Mouse (Mus musculus) ES-Bruce4 (cell line): ENCODE data around the gene Mepe. TPM values are rescaled to one million over a fixed set of nuclear protein-coding genes. Genes with fewer than 3 reads are reported as not detected.

Experiments used
- H3K27ac ChIP-seq: 2 replicates; pipeline ENCODE4 v1.5.1; 2012; ENCODE audit warnings: low read length, inconsistent platforms; ENCODE audit not compliant: insufficient read depth
- H3K27me3 ChIP-seq: 2 replicates; pipeline ENCODE4 v1.6.1; 2012; ENCODE audit warnings: mild to moderate bottlenecking, low read length, inconsistent platforms; ENCODE audit not compliant: control insufficient read depth, poor library complexity, insufficient read depth, severe bottlenecking
- H3K36me3 ChIP-seq: 2 replicates; pipeline ENCODE4 v1.6.1; 2012; ENCODE audit warnings: inconsistent platforms, mild to moderate bottlenecking, low read length, moderate library complexity; ENCODE audit not compliant: control insufficient read depth, poor library complexity, insufficient read depth, severe bottlenecking
- H3K4me1 ChIP-seq: one replicate; pipeline ENCODE4 v1.8.1; 2011; ENCODE audit warnings: low read length; ENCODE audit not compliant: control insufficient read depth, insufficient read depth
- H3K4me3 ChIP-seq: 2 replicates; pipeline ENCODE4 v1.5.1; 2011; ENCODE audit warnings: low read depth, mild to moderate bottlenecking, low read length
- H3K9ac ChIP-seq: 2 replicates; pipeline ENCODE4 v1.6.1; 2012; ENCODE audit warnings: low read depth, mild to moderate bottlenecking, inconsistent platforms; ENCODE audit not compliant: poor library complexity, severe bottlenecking
- H3K9me3 ChIP-seq: replicated peaks from 2 replicates; pipeline ENCODE4 v1.6.1; 2012; ENCODE audit warnings: mild to moderate bottlenecking, low read length, inconsistent platforms; ENCODE audit not compliant: control insufficient read depth, poor library complexity, insufficient read depth, severe bottlenecking
- CTCF ChIP-seq: IDR thresholded peaks from one replicate; pipeline ENCODE4 v1.8.1; 2011; ENCODE audit warnings: low read depth, low read length
- EP300 ChIP-seq: IDR thresholded peaks from 2 replicates; pipeline ENCODE4 v1.6.1; 2011; ENCODE audit warnings: low read depth, low read length; ENCODE audit not compliant: insufficient read depth
- POLR2A ChIP-seq: IDR thresholded peaks from one replicate; pipeline ENCODE4 v1.8.1; 2011; ENCODE audit warnings: low read length; ENCODE audit not compliant: insufficient read depth
- polyA plus RNA-seq: library from polyadenylated mRNA; stranded (reverse); fragments of >200 nt; gene quantifications from 2 replicates; pipeline ENCODE4 v1.2.4, GENCODE M21; 2011; ENCODE audit warnings: low read depth; ENCODE audit not compliant: missing spikeins, insufficient read depth, insufficient read length

The Mepe gene
- polyA plus RNA-seq, 1 experiment = not detected

DNA sequence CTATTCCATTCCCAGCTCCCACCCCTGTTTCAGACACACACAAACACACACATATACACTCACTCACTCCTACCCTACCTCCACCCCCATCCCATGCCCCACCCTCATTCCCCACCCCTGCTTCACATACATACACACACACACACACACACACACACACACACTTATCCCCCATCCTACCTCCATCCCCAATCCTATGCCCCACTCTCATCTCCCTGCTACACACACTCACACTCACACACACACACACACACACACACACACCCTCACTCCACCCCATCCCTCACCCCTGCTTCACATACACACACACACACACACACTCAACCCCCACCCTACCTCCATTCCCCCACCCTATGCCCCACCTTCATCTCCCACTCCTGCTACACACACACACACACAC is 2.7 kb downstream of the Mepe start:
- no peak overlapping the region for H3K9ac ChIP-seq
- H3K4me3 ChIP-seq = no peak overlapping the region
- H3K4me1 ChIP-seq = no peaks in the 10 kb centered on the region
- H3K27me3 ChIP-seq = no peaks in the 10 kb centered on the region
- TF ChIP-seq CTCF (no peak), EP300 (no peak), POLR2A (no peak)
- no peaks in the 10 kb centered on the region for H3K36me3 ChIP-seq
- H3K27ac ChIP-seq = no peak overlapping the region
- no peaks in the 10 kb centered on the region for H3K9me3 ChIP-seq

DNA sequence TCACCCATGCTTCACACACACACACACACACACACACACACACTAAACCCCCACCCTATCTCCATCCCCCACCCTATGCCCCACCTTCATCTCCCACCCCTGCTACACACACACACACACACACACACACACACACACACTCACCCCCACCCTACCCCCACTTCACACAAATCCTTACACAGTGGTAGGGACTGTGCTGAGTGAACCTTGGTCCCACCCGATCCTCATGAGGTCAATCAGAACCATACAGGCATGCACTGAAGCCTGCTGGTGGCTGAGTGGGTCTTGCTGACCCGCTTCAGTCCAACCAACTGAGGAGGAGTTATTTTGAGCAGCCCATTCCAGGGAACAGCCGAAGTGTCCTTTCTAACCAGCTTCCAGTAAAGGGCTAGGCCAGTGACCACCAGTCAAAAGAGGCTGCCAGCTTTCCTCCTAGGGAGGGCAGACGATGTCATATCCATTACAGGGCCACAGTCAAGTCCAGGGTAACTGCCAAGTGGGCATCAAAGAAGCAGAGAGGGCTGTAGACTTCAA is 3.3 kb downstream of the Mepe start:
- H3K4me1 ChIP-seq = no peaks in the 10 kb centered on the region
- H3K27ac ChIP-seq = no peak overlapping the region
- TF ChIP-seq EP300 (no peak), CTCF (no peak), POLR2A (no peak)
- H3K36me3 ChIP-seq = no peaks in the 10 kb centered on the region
- H3K4me3 ChIP-seq = no peak overlapping the region
- no peak overlapping the region for H3K9ac ChIP-seq
- no peaks in the 10 kb centered on the region for H3K9me3 ChIP-seq
- H3K27me3 ChIP-seq = no peaks in the 10 kb centered on the region

DNA sequence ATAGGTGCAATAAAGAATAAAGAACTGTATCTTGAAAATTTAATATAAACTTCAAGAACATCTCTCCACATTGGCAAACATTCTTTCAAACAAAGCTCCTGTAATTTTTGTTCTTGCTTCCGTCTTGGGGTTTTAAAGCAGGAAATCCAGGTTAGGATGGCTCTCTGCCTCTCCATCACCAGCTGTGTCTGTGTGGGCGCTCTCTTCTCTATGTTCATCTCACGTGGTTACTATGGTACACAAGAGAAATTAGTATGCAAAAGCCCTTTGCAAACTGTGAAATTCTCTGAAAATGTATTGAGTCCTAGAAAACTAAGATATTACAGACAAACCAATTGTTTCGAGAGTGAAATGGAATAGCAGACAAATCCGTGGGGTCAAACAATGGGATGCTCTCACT is 4.3 kb downstream of the Mepe start:
- no peaks in the 10 kb centered on the region for H3K9me3 ChIP-seq
- H3K4me3 ChIP-seq = no peak overlapping the region
- H3K4me1 ChIP-seq = no peaks in the 10 kb centered on the region
- no peak for TF ChIP-seq POLR2A
- TF ChIP-seq CTCF = no peak
- no peak for TF ChIP-seq EP300
- H3K36me3 ChIP-seq = no peaks in the 10 kb centered on the region
- no peak overlapping the region for H3K27ac ChIP-seq
- no peaks in the 10 kb centered on the region for H3K27me3 ChIP-seq
- H3K9ac ChIP-seq = no peak overlapping the region

DNA sequence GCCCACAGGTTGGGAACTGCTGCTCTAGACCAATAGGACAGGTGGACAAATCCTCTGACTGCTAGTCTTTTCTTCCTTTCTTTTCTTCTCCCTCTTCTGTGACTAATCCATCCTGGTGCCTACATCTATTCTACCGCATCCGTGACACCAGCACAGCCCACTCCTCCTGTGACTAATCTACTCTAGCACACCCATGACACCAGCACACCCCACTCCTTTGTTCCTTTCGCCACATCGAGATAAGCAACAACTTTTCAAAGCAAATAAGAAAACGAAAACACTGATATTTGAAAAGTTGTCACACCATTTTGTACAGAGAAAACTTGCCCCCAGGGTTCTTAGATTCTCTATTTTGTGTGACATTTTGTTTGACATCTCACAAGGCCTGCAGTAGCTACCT is 5.0 kb downstream of the Mepe start:
- no peaks in the 10 kb centered on the region for H3K36me3 ChIP-seq
- TF ChIP-seq CTCF = no peak
- no peak for TF ChIP-seq EP300
- TF ChIP-seq POLR2A = no peak

DNA sequence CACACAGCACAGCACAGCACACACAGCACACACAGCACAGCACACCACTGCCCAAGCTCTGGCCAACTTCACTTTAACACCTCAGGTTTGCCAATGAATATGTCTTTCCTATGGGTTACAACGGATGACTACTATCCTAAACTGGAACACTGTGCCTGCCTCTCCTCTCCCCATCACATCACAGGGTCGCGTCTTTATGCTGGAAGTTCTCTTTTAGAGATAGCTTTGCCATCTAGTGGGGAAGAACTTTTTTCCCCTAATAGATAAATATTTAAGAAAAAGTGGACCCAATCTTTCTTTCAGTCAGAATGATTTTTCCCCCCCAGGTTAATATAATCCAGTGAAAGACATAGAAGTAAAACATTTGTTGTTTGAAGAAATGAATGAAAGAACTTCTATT is 7.2 kb downstream of the Mepe start:
- Histone ChIP-seq H3K9me3 (no peaks in the 10 kb centered on the region), H3K4me3 (no peak overlapping the region), H3K36me3 (no peaks in the 10 kb centered on the region), H3K27ac (no peak overlapping the region), H3K27me3 (no peaks in the 10 kb centered on the region), H3K4me1 (no peaks in the 10 kb centered on the region), H3K9ac (no peak overlapping the region)
- TF ChIP-seq CTCF (no peak), EP300 (no peak), POLR2A (no peak)

More for the DNA sequence above, 5.0 kb downstream of the Mepe start:
- Histone ChIP-seq H3K4me1 (no peaks in the 10 kb centered on the region), H3K4me3 (no peak overlapping the region), H3K27me3 (no peaks in the 10 kb centered on the region), H3K9ac (no peak overlapping the region), H3K9me3 (no peaks in the 10 kb centered on the region), H3K27ac (no peak overlapping the region)

DNA sequence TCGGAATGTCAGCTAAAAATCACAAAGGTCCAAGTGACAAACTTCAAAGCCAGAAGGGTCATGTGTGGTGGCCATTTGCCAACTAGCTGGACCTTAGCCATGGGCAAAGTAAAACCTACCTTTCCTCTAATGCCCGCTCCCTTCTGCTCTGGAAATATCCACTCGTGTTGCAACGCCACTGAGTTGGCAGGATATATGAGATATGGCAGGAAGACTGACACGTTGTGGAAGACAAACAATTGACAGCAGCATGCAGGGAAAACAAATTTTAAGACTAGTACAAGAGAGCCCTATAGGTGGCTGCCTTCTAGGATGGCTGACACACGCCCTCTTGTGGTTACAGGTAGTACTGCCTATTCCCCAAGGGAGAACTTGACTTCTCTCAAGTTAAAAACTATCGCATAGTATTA is 8.1 kb downstream of the Mepe start:
- no peaks in the 10 kb centered on the region for H3K9me3 ChIP-seq
- H3K36me3 ChIP-seq = no peaks in the 10 kb centered on the region
- H3K4me1 ChIP-seq = no peaks in the 10 kb centered on the region
- H3K27me3 ChIP-seq = no peaks in the 10 kb centered on the region
- H3K4me3 ChIP-seq = no peak overlapping the region
- TF ChIP-seq CTCF (no peak), POLR2A (no peak), EP300 (no peak)
- H3K9ac ChIP-seq = no peak overlapping the region
- no peak overlapping the region for H3K27ac ChIP-seq

DNA sequence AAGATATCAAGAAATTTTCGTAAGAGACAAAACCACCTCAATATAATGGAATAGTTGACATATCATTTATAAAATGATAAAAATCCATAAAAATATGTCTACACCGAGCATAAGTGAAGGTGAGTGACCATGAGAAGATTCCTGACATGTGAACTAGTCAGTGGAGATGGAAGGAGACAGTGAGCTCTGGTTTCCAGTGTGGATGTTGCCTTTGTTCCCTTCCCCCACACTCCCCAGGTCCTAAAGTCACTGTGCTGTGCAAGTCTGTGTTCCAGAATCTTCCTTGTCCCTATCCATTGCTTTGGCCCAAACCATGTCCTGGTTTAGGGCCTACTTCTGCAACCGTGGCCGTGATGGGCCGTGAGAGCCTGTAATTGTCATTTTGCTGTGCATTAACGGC is 8.5 kb downstream of the Mepe start:
- no peaks in the 10 kb centered on the region for H3K27me3 ChIP-seq
- no peaks in the 10 kb centered on the region for H3K36me3 ChIP-seq
- H3K4me3 ChIP-seq = no peak overlapping the region
- no peaks in the 10 kb centered on the region for H3K9me3 ChIP-seq
- H3K4me1 ChIP-seq = no peaks in the 10 kb centered on the region
- no peak overlapping the region for H3K27ac ChIP-seq
- TF ChIP-seq EP300 = no peak
- no peak for TF ChIP-seq CTCF
- TF ChIP-seq POLR2A = no peak
- H3K9ac ChIP-seq = no peak overlapping the region
